Mouse (Mus musculus) frontal cortex, postnatal 36 days (tissue): Measurements from ENCODE around the gene Prpf18.
"Not testable (repeated sequence)": the region's sequence is repeated elsewhere in the genome, so short reads cannot be mapped to it uniquely, and the experiment has no call there.

Experiments
- DNase-seq, 2 experiments: peaks; one replicate each; pipeline ENCODE4 v3.0.0; 2022; ENCODE audit warnings: low spot score in 2 of 2

The Prpf18 gene

GRCm38 (mm10) chr2:4651500-4652285 is at the start of gene Prpf18:
TSS of gene Prpf18 (minus strand) at chr2:4652113.
- peak; percentile 89 to 91 for DNase-seq

GRCm38 (mm10) chr2:4679886-4680285 is 28.0 kb upstream of the Prpf18 start:
- DNase-seq: no peak

- DNase-seq: no peak
These were observed 19.7 kb upstream of the Prpf18 start for GRCm38 (mm10) chr2:4671636-4672035.

- no peak for DNase-seq
These were observed 17.8 kb upstream of the Prpf18 start for GRCm38 (mm10) chr2:4669701-4670100.

- DNase-seq: no peak
These were observed 16.7 kb upstream of the Prpf18 start for GRCm38 (mm10) chr2:4668626-4669025.

- DNase-seq: no peak
These were observed 8.8 kb upstream of the Prpf18 start for GRCm38 (mm10) chr2:4660677-4661076.

GRCm38 (mm10) chr2:4649646-4650045 is 2.3 kb downstream of the Prpf18 start:
- DNase-seq: no peak

GRCm38 (mm10) chr2:4648094-4648493 is 3.8 kb downstream of the Prpf18 start:
- DNase-seq: no peak

GRCm38 (mm10) chr2:4645066-4645465 is 6.8 kb downstream of the Prpf18 start:
- no peak for DNase-seq

GRCm38 (mm10) chr2:4638189-4638588 is 13.7 kb downstream of the Prpf18 start:
- no peak for DNase-seq

GRCm38 (mm10) chr2:4636656-4637055 is 15.3 kb downstream of the Prpf18 start:
- no peak for DNase-seq

GRCm38 (mm10) chr2:4635804-4636203 is 16.1 kb downstream of the Prpf18 start:
- DNase-seq: no peak

GRCm38 (mm10) chr2:4630197-4630835 is 21.6 kb downstream of the Prpf18 start:
- DNase-seq: no peak

GRCm38 (mm10) chr2:4629470-4629869 is 22.4 kb downstream of the Prpf18 start:
- DNase-seq: no peak

- DNase-seq: no peak
These were observed 23.0 kb downstream of the Prpf18 start for GRCm38 (mm10) chr2:4628920-4629319.

- no peak for DNase-seq
These were observed 25.0 kb downstream of the Prpf18 start for GRCm38 (mm10) chr2:4626911-4627310.

- no peak for DNase-seq
These were observed 30.4 kb downstream of the Prpf18 start for GRCm38 (mm10) chr2:4621471-4621985.

GRCm38 (mm10) chr2:4620640-4621401 is 31.1 kb downstream of the Prpf18 start:
- DNase-seq: no peak

GRCm38 (mm10) chr2:4619893-4620593 is 31.9 kb downstream of the Prpf18 start:
- no peak for DNase-seq

- not testable (repeated sequence) for DNase-seq
These were observed 32.8 kb downstream of the Prpf18 start for GRCm38 (mm10) chr2:4619126-4619525.

GRCm38 (mm10) chr2:4616995-4617394 is 34.9 kb downstream of the Prpf18 start:
- no peak for DNase-seq
